Mouse (Mus musculus) small intestine, adult 2 months (tissue): ENCODE measurements at regions not wholly inside any gene's neighbourhood (a gene's known extent, or its start where the extent isn't known, plus 50 kb on each side); places are given as distances from the start of the nearest gene placed in this dataset.

Source experiments
- CTCF ChIP-seq: fragments of 200-500 bp; IDR thresholded peaks from 2 replicates; pipeline ENCODE4 v1.5.1; 2012; ENCODE audit warnings: low read depth, mild to moderate bottlenecking, control low read depth, inconsistent platforms, low read length, moderate library complexity, mixed read lengths; ENCODE audit not compliant: insufficient replicate concordance, insufficient read length; ENCODE audit errors: extremely low read depth
- POLR2A ChIP-seq: fragments of 200-500 bp; IDR thresholded peaks from 2 replicates; pipeline ENCODE4 v1.6.1; 2012; ENCODE audit warnings: low read depth, mild to moderate bottlenecking, control low read depth, inconsistent platforms, low read length, moderate library complexity

DNA sequence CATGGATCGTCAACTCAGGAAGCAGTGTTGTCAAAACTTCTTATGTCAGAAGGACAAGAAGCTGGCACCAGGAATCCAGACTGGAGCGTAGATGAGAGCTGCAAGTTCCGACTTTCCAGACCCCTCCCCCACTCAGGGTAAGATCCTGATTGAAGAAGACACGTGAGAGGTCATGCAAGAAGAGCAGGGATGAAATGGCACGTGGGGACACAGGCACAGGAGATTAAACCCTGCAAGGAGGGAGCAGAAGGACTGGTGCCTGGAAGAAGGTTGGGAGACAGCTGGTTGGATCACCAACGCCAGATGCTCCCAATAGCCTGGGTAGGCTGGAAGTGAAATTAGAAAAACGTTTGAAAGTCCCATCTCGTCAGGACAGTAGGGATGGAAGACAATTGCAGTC, 191.3 kb downstream of the Sox9 start:
- TF ChIP-seq CTCF: no peak
- no peak for TF ChIP-seq POLR2A
